Mouse (Mus musculus) colon, adult 2 months (tissue): Measurements from ENCODE around the gene Nsun6. TPM values are rescaled to one million over a fixed set of nuclear protein-coding genes. Genes with fewer than 3 reads are reported as not detected.

Experiments used
- polyA plus RNA-seq: library from polyadenylated mRNA; depleted of rRNA; stranded (reverse); fragments of >200 nt; gene quantifications from 2 replicates; pipeline ENCODE4 v1.2.3, GENCODE M21; 2012; rRNA removed

Gene Nsun6
- 0.97 and 2.7 TPM in 2 replicates for polyA plus RNA-seq

DNA sequence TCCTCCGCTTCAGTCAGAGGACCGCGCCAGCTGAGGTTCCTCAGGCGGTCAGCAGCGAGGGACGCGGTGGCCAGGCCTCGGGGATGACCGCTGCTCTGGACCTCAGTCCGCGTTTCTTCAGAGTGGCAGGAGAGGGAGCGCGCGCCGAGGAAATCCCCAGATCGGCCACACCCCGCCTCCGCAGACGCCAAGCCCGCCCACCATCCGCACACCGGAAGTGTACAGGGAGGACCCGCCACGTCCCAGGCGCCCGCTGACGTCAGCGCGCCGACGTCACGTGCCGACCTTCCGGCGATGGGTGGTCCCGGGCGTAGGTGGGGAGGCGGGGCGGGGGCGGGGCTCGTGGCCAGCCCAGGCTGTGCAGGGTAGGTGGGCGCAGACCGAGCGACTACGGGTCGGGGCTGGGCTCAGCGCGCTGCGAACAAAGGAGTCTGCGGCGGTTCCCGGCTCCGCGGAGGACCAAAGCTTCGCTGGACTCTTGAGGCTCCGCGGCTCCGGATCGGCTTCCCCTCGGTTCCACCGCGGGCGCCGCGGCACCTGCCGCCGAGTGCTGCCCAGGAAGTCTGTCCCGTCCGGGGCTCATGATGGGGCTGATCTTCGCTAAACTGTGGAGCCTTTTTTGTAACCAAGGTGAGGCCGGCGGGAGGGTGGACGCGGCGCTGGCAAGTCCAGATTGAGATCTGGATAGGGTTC lies at the start of gene Nsun6:
Gene Nsun6, minus strand, starts transcription at position 125 of the 693 bp plus-strand sequence.

DNA sequence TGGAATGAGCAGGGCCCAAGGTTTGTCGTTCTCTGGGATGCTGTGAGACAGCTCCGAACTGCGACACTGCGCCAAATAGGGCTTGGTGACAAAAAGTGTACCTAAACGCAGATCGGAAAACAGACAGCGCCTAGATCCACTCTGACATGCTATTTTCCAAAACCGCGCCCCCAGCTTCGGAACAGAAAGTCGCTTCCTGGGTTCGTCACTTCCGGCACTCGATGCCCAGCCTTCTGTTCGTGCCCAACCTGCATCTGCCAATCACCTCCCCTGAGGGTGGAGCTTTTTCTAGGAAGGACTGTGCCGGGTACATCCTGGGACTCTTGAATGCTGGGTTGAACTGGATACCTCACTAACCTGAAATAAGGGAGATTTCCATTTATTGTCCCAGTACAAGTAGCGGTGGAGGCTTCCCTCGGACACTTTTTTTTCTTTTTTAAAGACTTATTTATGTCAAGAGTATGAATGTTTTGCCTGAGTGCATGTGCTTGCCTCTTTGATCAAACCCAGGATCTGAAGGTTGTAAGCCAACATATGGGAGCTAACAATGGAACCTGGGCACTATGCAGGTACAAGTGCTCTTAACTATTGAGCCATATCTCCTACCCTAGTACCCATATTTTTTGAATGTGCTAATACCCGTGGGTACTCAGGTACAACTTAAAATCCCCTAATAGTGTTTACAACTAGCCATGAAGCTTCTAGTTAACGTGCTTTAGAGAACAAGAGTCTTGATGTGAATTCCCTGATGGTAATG lies 5.6 kb downstream of the Nsun6 start, which contains the start of gene Arl5b:
Gene Arl5b, plus strand, starts transcription at position 279 of the 757 bp plus-strand sequence.

Other genes starting within 250 kb of the Nsun6 start
- gene Arl5b, start 5.7 kb downstream of the Nsun6 start, polyA plus RNA-seq = 3.0 and 3.6 TPM in 2 replicates